Mouse (Mus musculus) embryo, embryonic 11.5 days (tissue): ENCODE results near the gene Prkn.

Experiments used
- DNase-seq: peaks from one replicate; pipeline ENCODE4 v3.0.0-alpha.2; 2012; ENCODE audit warnings: low read depth, low spot score

Gene Prkn

GRCm38 (mm10) chr17:11910668-11911398 is 1070.6 kb downstream of the Prkn start:
- no peak for DNase-seq

- DNase-seq, result no peak
Measured at GRCm38 (mm10) chr17:11912136-11912535, 1072.0 kb downstream of the Prkn start.

GRCm38 (mm10) chr17:11912872-11913365 is 1072.7 kb downstream of the Prkn start:
- DNase-seq, result peak; percentile 16

- no peak for DNase-seq
Measured at GRCm38 (mm10) chr17:11913620-11914019, 1073.4 kb downstream of the Prkn start.

- DNase-seq, result no peak
Measured at GRCm38 (mm10) chr17:11914451-11914850, 1074.3 kb downstream of the Prkn start.

GRCm38 (mm10) chr17:11918123-11918801 is 1078.1 kb downstream of the Prkn start:
- peak; percentile 27 for DNase-seq

GRCm38 (mm10) chr17:11919581-11919980 is 1079.4 kb downstream of the Prkn start:
- no peak for DNase-seq

GRCm38 (mm10) chr17:11921026-11921425 is 1080.8 kb downstream of the Prkn start:
- DNase-seq, result no peak

- DNase-seq, result no peak
Measured at GRCm38 (mm10) chr17:11923989-11924388, 1083.8 kb downstream of the Prkn start.

- no peak for DNase-seq
Measured at GRCm38 (mm10) chr17:11926865-11927386, 1086.7 kb downstream of the Prkn start.

GRCm38 (mm10) chr17:11931641-11932040 is 1091.5 kb downstream of the Prkn start:
- no peak for DNase-seq

GRCm38 (mm10) chr17:11933737-11934136 is 1093.6 kb downstream of the Prkn start:
- no peak for DNase-seq

- no peak for DNase-seq
Measured at GRCm38 (mm10) chr17:11947436-11947835, 1107.3 kb downstream of the Prkn start.

GRCm38 (mm10) chr17:11949551-11950197 is 1109.5 kb downstream of the Prkn start:
- no peak for DNase-seq

- DNase-seq, result no peak
Measured at GRCm38 (mm10) chr17:11950198-11950594, 1110.0 kb downstream of the Prkn start.

- no peak for DNase-seq
Measured at GRCm38 (mm10) chr17:11955317-11955716, 1115.1 kb downstream of the Prkn start.

GRCm38 (mm10) chr17:11960492-11960891 is 1120.3 kb downstream of the Prkn start:
- no peak for DNase-seq

GRCm38 (mm10) chr17:11962808-11963207 is 1122.6 kb downstream of the Prkn start:
- DNase-seq, result peak; percentile 41

- DNase-seq, result no peak
Measured at GRCm38 (mm10) chr17:11970160-11970559, 1130.0 kb downstream of the Prkn start.

GRCm38 (mm10) chr17:11972550-11972949 is 1132.4 kb downstream of the Prkn start:
- DNase-seq, result no peak

- DNase-seq, result no peak
Measured at GRCm38 (mm10) chr17:11972969-11973787, 1133.0 kb downstream of the Prkn start.
